Mouse (Mus musculus) kidney, embryonic 16.5 days (tissue): ENCODE data around the gene Scnn1g. TPM values are rescaled to one million over a fixed set of nuclear protein-coding genes. Genes with fewer than 3 reads are reported as not detected.

Experiments
- ATAC-seq: fragments of 200-750 bp; cut with Nextera tagmentation; 2 replicates; pipeline ENCODE4 v1.8.0; 2017; ENCODE audit warnings: moderate TSS enrichment; ENCODE audit not compliant: low FRiP score, low TSS enrichment
- H3K27ac ChIP-seq: fragments of 300-500 bp; sonication (generic); 2 replicates; pipeline ENCODE4 v1.5.1; 2014; ENCODE audit warnings: low read length
- H3K27me3 ChIP-seq: fragments of 300-500 bp; sonication (generic); 2 replicates; pipeline ENCODE4 v1.6.1; 2014; ENCODE audit warnings: low read length, control low read depth, mixed read lengths; ENCODE audit not compliant: insufficient read depth
- H3K36me3 ChIP-seq: fragments of 300-500 bp; sonication (generic); 2 replicates; pipeline ENCODE4 v1.6.1; 2014; ENCODE audit warnings: low read length, control low read depth, mixed read lengths; ENCODE audit not compliant: insufficient read depth
- H3K4me1 ChIP-seq: fragments of 300-500 bp; sonication (generic); 2 replicates; pipeline ENCODE4 v1.6.1; 2014; ENCODE audit warnings: low read length, control low read depth, mixed read lengths; ENCODE audit not compliant: insufficient read depth
- H3K4me2 ChIP-seq: fragments of 300-500 bp; sonication (generic); replicated peaks from 2 replicates; pipeline ENCODE4 v1.6.1; 2014; ENCODE audit warnings: low read depth, low read length
- H3K4me3 ChIP-seq: fragments of 300-500 bp; sonication (generic); 2 replicates; pipeline ENCODE4 v1.5.1; 2014; ENCODE audit warnings: mild to moderate bottlenecking, low read length
- H3K9ac ChIP-seq: fragments of 300-500 bp; sonication (generic); replicated peaks from 2 replicates; pipeline ENCODE4 v1.6.1; 2014; ENCODE audit warnings: low read length
- H3K9me3 ChIP-seq: fragments of 300-500 bp; sonication (generic); 2 replicates; pipeline ENCODE4 v1.6.1; 2016; ENCODE audit warnings: low read length, control low read depth
- WGBS: fragments of 180-500 bp; shearing (Covaris S2); extraction: QIAGEN DNeasy Blood & Tissue Kit; methylation state at CpG from one replicate; pipeline ENCODE4 v1.1.7; 2014; 5-methylcytosine and 5-hydroxymethylcytosine counted together
- polyA plus RNA-seq: library from polyadenylated mRNA; unstranded; fragments of >200 nt; fragmentation: Nextera tagmentation; extraction: Ambion mirVana; gene quantifications from 2 replicates; pipeline ENCODE4 v1.2.1, GENCODE M21; 2015

Gene Scnn1g
- polyA plus RNA-seq, 1 experiment from 2014 or later: 40.7 TPM

- no peaks in the 10 kb centered on the region for H3K9me3 ChIP-seq
- H3K27ac ChIP-seq: peak overlapping the region; percentile 68; the same call in 1 of the 2 replicates
- H3K9ac ChIP-seq: peak overlapping the region; percentile 81
- H3K27me3 ChIP-seq: peaks cover 3% of the 10 kb centered on the region; the same call in 1 of the 2 replicates
- H3K4me1 ChIP-seq: peaks cover 15% of the 10 kb centered on the region
- H3K4me3 ChIP-seq: peak overlapping the region; percentile 68
- H3K36me3 ChIP-seq: no peaks in the 10 kb centered on the region
- ATAC-seq: peak; percentile 55
- under 1% methylated on average over 58 of the region's 77 CpGs for WGBS
- peak overlapping the region; percentile 97 for H3K4me2 ChIP-seq
Measured at GRCm38 (mm10) chr7:121706411-121707072, 27.7 kb upstream of the Scnn1g start.

GRCm38 (mm10) chr7:121707073-121707667, 27.1 kb upstream of the Scnn1g start, which contains the start of gene Usp31:
Gene Usp31, minus strand, starts transcription at chr7:121707253.
- H3K9me3 ChIP-seq: no peaks in the 10 kb centered on the region

GRCm38 (mm10) chr7:121711171-121711570, 23.1 kb upstream of the Scnn1g start:
- Histone ChIP-seq H3K4me2 (no peak overlapping the region), H3K36me3 (no peaks in the 10 kb centered on the region), H3K4me3 (no peak overlapping the region), H3K9me3 (no peaks in the 10 kb centered on the region), H3K27ac (no peak overlapping the region), H3K27me3 (peaks cover 5% of the 10 kb centered on the region; the same call in 1 of the 2 replicates), H3K4me1 (peaks cover 3% of the 10 kb centered on the region), H3K9ac (no peak overlapping the region)
- WGBS: 37% methylated on average over 2 of the region's 2 CpGs
- no peak for ATAC-seq

More at GRCm38 (mm10) chr7:121707073-121707667, 27.1 kb upstream of the Scnn1g start, which contains the start of gene Usp31:
- ATAC-seq: peak; percentile 99
- Histone ChIP-seq H3K27me3 (peaks cover 3% of the 10 kb centered on the region; the same call in 1 of the 2 replicates), H3K4me3 (peak within 1 kb of the TSS; percentile 68), H3K4me1 (peaks cover 15% of the 10 kb centered on the region), H3K27ac (peak within 1 kb of the TSS; percentile 68; the same call in 1 of the 2 replicates), H3K36me3 (no peaks in the 10 kb centered on the region), H3K4me2 (peak within 1 kb of the TSS; percentile 97), H3K9ac (peak within 1 kb of the TSS; percentile 81)
- 0% methylated on average over 80 of the region's 82 CpGs for WGBS

GRCm38 (mm10) chr7:121717031-121717430, 17.2 kb upstream of the Scnn1g start:
- no peak for ATAC-seq
- H3K36me3 ChIP-seq: no peaks in the 10 kb centered on the region

GRCm38 (mm10) chr7:121730225-121730624, 4.1 kb upstream of the Scnn1g start:
- WGBS: 13% methylated on average over 5 of the region's 5 CpGs

More at GRCm38 (mm10) chr7:121717031-121717430, 17.2 kb upstream of the Scnn1g start:
- Histone ChIP-seq H3K9me3 (no peaks in the 10 kb centered on the region), H3K27ac (no peak overlapping the region), H3K9ac (no peak overlapping the region), H3K4me2 (no peak overlapping the region), H3K4me1 (no peaks in the 10 kb centered on the region), H3K27me3 (0 out of 2 replicates have a peak, but pooled peaks cover 2% of the 10 kb centered on the region), H3K4me3 (no peak overlapping the region)
- WGBS: 75% methylated on average over 7 of the region's 7 CpGs

GRCm38 (mm10) chr7:121737511-121738415, 3.5 kb downstream of the Scnn1g start:
- WGBS: 64% methylated on average over 29 of the region's 29 CpGs
- ATAC-seq: 0 out of 2 replicates have a peak, but pooled peaks have one; percentile 20
- peak overlapping the region; percentile 34 for H3K4me2 ChIP-seq
- H3K4me1 ChIP-seq: no peaks in the 10 kb centered on the region
- H3K27me3 ChIP-seq: peaks cover 30% of the 10 kb centered on the region
- no peaks in the 10 kb centered on the region for H3K9me3 ChIP-seq
- 0 out of 2 replicates have a peak overlapping the region, but pooled peaks have one; percentile 29 for H3K27ac ChIP-seq
- no peaks in the 10 kb centered on the region for H3K36me3 ChIP-seq
- H3K9ac ChIP-seq: no peak overlapping the region
- peak overlapping the region; percentile 18 for H3K4me3 ChIP-seq

More at GRCm38 (mm10) chr7:121730225-121730624, 4.1 kb upstream of the Scnn1g start:
- Histone ChIP-seq H3K9ac (no peak overlapping the region), H3K27me3 (peaks cover 16% of the 10 kb centered on the region), H3K4me1 (no peaks in the 10 kb centered on the region), H3K27ac (no peak overlapping the region), H3K36me3 (no peaks in the 10 kb centered on the region), H3K4me3 (no peak overlapping the region), H3K9me3 (no peaks in the 10 kb centered on the region), H3K4me2 (no peak overlapping the region)
- no peak for ATAC-seq

GRCm38 (mm10) chr7:121750244-121750643, 16.0 kb downstream of the Scnn1g start:
- Histone ChIP-seq H3K9me3 (no peaks in the 10 kb centered on the region), H3K4me2 (no peak overlapping the region), H3K27me3 (no peaks in the 10 kb centered on the region), H3K27ac (no peak overlapping the region), H3K36me3 (no peaks in the 10 kb centered on the region), H3K4me3 (no peak overlapping the region), H3K9ac (no peak overlapping the region), H3K4me1 (no peaks in the 10 kb centered on the region)
- 78% methylated on average over 5 of the region's 5 CpGs for WGBS
- no peak for ATAC-seq

GRCm38 (mm10) chr7:121754748-121755147, 20.5 kb downstream of the Scnn1g start:
- no peaks in the 10 kb centered on the region for H3K36me3 ChIP-seq
- no peak overlapping the region for H3K27ac ChIP-seq
- 69% methylated on average over 8 of the region's 8 CpGs for WGBS
- no peak overlapping the region for H3K9ac ChIP-seq
- ATAC-seq: no peak
- no peaks in the 10 kb centered on the region for H3K9me3 ChIP-seq
- no peak overlapping the region for H3K4me2 ChIP-seq
- no peak overlapping the region for H3K4me3 ChIP-seq
- no peaks in the 10 kb centered on the region for H3K27me3 ChIP-seq
- no peaks in the 10 kb centered on the region for H3K4me1 ChIP-seq

- 80% methylated on average over 4 of the region's 4 CpGs for WGBS
- H3K9ac ChIP-seq: no peak overlapping the region
- H3K36me3 ChIP-seq: no peaks in the 10 kb centered on the region
- H3K9me3 ChIP-seq: no peaks in the 10 kb centered on the region
- no peak overlapping the region for H3K27ac ChIP-seq
- no peaks in the 10 kb centered on the region for H3K4me1 ChIP-seq
- H3K4me2 ChIP-seq: no peak overlapping the region
- H3K4me3 ChIP-seq: no peak overlapping the region
- ATAC-seq: no peak
- no peaks in the 10 kb centered on the region for H3K27me3 ChIP-seq
Measured at GRCm38 (mm10) chr7:121763328-121763727, 29.0 kb downstream of the Scnn1g start.
